Mouse (Mus musculus) neural tube, embryonic 15.5 days (tissue): ENCODE data around the gene Adcy5. TPM values are rescaled to one million over a fixed set of nuclear protein-coding genes. Genes with fewer than 3 reads are reported as not detected.
A peak's percentile ranks its signal among the peaks of the same experiment; 100 is the strongest.

Experiments
- ATAC-seq: fragments of 200-750 bp; cut with Nextera tagmentation; 2 replicates; pipeline ENCODE4 v1.8.0; 2017; ENCODE audit warnings: mild to moderate bottlenecking, moderate TSS enrichment, moderate library complexity; ENCODE audit not compliant: low FRiP score
- H3K27ac ChIP-seq: fragments of 300-500 bp; sonication (generic); replicated peaks from 2 replicates; pipeline ENCODE4 v1.5.1; 2015; ENCODE audit warnings: mild to moderate bottlenecking, inconsistent platforms
- H3K27me3 ChIP-seq: fragments of 300-500 bp; sonication (generic); replicated peaks from 2 replicates; pipeline ENCODE4 v1.6.1; 2015; ENCODE audit warnings: inconsistent platforms
- H3K36me3 ChIP-seq: fragments of 300-500 bp; sonication (generic); 2 replicates; pipeline ENCODE4 v1.6.1; 2015; ENCODE audit warnings: inconsistent platforms
- H3K4me1 ChIP-seq: fragments of 300-500 bp; sonication (generic); 2 replicates; pipeline ENCODE4 v1.6.1; 2015; ENCODE audit warnings: inconsistent platforms
- H3K4me2 ChIP-seq: fragments of 300-500 bp; sonication (generic); 2 replicates; pipeline ENCODE4 v1.6.1; 2015; ENCODE audit warnings: inconsistent platforms, mild to moderate bottlenecking, moderate library complexity
- H3K4me3 ChIP-seq: fragments of 300-500 bp; sonication (generic); replicated peaks from 2 replicates; pipeline ENCODE4 v1.5.1; 2015; ENCODE audit warnings: mild to moderate bottlenecking, inconsistent platforms
- H3K9ac ChIP-seq: fragments of 300-500 bp; sonication (generic); replicated peaks from 2 replicates; pipeline ENCODE4 v1.6.1; 2015; ENCODE audit warnings: mild to moderate bottlenecking, inconsistent platforms
- H3K9me3 ChIP-seq: fragments of 300-500 bp; sonication (generic); replicated peaks from 2 replicates; pipeline ENCODE4 v1.6.1; 2016; ENCODE audit warnings: inconsistent platforms
- WGBS: fragments of 180-500 bp; shearing (Covaris S2); methylation state at CpG from one replicate; pipeline ENCODE4 v1.1.7; 2015; ENCODE audit warnings: mixed read lengths; 5-methylcytosine and 5-hydroxymethylcytosine counted together
- polyA plus RNA-seq: library from polyadenylated mRNA; unstranded; fragments of >200 nt; fragmentation: Nextera tagmentation; extraction: Ambion mirVana; gene quantifications from 2 replicates; pipeline ENCODE4 v1.2.1, GENCODE M21; 2015

The Adcy5 gene
- polyA plus RNA-seq, 1 experiment from 2014 or later: 6.1 TPM

DNA sequence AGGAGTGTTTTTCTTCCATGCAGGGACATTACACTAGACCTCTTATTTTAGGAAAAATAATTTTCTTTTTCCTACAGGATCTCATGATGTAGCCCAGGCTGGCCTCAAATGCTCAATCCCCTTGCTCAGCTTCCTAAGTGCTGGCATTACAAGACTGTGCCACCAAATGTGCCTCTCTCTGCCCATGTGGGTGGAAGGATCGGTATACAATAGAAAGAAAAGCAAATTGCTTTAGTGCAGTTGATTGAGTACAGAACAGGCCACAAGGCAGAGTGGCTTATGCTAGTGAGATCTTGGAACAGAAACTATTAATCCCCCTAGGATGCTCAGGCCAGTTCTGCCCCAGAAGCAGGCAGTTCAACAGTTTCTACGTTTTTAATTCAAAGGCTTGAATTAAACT, 165.1 kb downstream of the Adcy5 start:
- Histone ChIP-seq H3K9ac (no peak overlapping the region), H3K27me3 (no peaks in the 10 kb centered on the region), H3K4me2 (no peak overlapping the region), H3K4me3 (no peak overlapping the region), H3K4me1 (peaks cover 5% of the 10 kb centered on the region; the same call in 1 of the 2 replicates), H3K9me3 (no peaks in the 10 kb centered on the region), H3K36me3 (no peaks in the 10 kb centered on the region), H3K27ac (0 out of 2 replicates have a peak overlapping the region, but pooled peaks have one; percentile 29)
- no peak for ATAC-seq
- 58% methylated on average over 2 of the region's 2 CpGs for WGBS

DNA sequence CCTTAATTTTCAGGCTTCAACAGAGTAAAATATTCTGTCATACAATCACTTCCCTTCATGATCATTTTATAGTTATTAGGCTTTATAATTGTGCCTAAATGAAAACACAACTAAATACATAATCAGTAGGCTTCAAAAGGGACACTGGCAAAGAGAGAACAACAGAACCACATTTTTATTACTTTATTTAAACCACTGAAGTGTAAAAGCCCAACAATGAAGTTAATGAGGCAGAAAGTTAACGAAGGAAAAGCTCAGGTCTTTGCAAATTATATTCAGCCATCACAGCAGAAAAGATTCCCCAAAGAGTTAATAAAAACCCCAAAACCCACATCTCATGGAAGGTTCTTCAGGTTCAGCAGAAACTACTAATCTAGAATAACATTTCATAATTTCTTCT, 175.8 kb downstream of the Adcy5 start:
- Histone ChIP-seq H3K27me3 (no peaks in the 10 kb centered on the region), H3K4me2 (no peak overlapping the region), H3K9me3 (no peaks in the 10 kb centered on the region), H3K4me1 (no peaks in the 10 kb centered on the region), H3K9ac (no peak overlapping the region), H3K27ac (no peak overlapping the region), H3K4me3 (no peak overlapping the region), H3K36me3 (peaks cover 8% of the 10 kb centered on the region)
- no peak for ATAC-seq
- WGBS: 21% methylated on average over 1 of the region's 1 CpGs

Other genes starting within 250 kb of the Adcy5 start
- gene Hacd2, start 132.4 kb upstream of the Adcy5 start, polyA plus RNA-seq: 49.1 and 55.2 TPM in 2 replicates
- gene Sec22a, start 209.0 kb downstream of the Adcy5 start, polyA plus RNA-seq: 38.8 and 39.5 TPM in 2 replicates